Mouse (Mus musculus) ES-Bruce4 (cell line): ENCODE data around the gene Ninj1.

Source experiments
- CTCF ChIP-seq: IDR thresholded peaks from one replicate; pipeline ENCODE4 v1.8.1; 2011; ENCODE audit warnings: low read depth, low read length
- EP300 ChIP-seq: IDR thresholded peaks from 2 replicates; pipeline ENCODE4 v1.6.1; 2011; ENCODE audit warnings: low read depth, low read length; ENCODE audit not compliant: insufficient read depth

DNA sequence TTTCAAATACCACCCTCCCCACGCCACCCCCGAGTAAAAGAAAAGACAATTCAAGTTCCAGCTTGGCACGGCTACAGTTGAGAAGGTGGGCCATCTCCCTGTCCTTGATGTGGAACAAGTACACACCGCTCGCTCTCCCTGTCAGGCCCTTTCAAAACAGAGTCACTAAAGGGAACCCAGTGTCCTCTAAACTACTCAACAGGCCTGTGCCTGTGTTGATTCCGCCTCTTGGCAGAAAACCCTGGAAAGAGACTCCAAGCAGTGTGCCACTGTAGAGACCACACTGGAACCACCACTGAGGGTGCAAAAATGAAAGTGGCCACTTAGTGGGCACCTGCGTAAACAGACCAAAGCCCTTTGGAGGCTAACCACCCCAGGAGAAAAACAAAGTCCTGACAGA lies 44.0 kb upstream of the Ninj1 start:
- no peak for TF ChIP-seq CTCF
- TF ChIP-seq EP300: no peak
